Mouse (Mus musculus) limb, embryonic 14.5 days (tissue): Measurements from ENCODE around the gene Sin3a. TPM values are rescaled to one million over a fixed set of nuclear protein-coding genes. Genes with fewer than 3 reads are reported as not detected.

Experiments used
- ATAC-seq: fragments of 200-750 bp; cut with Nextera tagmentation; 2 replicates; pipeline ENCODE4 v1.8.0; 2017; ENCODE audit warnings: low read depth, moderate number of reproducible peaks, moderate TSS enrichment; ENCODE audit not compliant: low FRiP score
- DNase-seq: peaks from one replicate; pipeline ENCODE4 v3.0.0-alpha.2; 2015; ENCODE audit warnings: low spot score
- H3K27ac ChIP-seq: fragments of 300-500 bp; sonication (generic); replicated peaks from 2 replicates; pipeline ENCODE4 v1.5.1; 2014; ENCODE audit warnings: low read depth, mild to moderate bottlenecking, low read length, moderate library complexity, mixed read lengths
- H3K27me3 ChIP-seq: fragments of 300-500 bp; sonication (generic); 2 replicates; pipeline ENCODE4 v1.6.1; 2014; ENCODE audit warnings: low read length, mixed read lengths; ENCODE audit not compliant: control insufficient read depth, insufficient read depth
- H3K36me3 ChIP-seq: fragments of 300-500 bp; sonication (generic); 2 replicates; pipeline ENCODE4 v1.6.1; 2014; ENCODE audit warnings: mild to moderate bottlenecking, low read length, moderate library complexity, mixed read lengths; ENCODE audit not compliant: control insufficient read depth, insufficient read depth
- H3K4me1 ChIP-seq: fragments of 300-500 bp; sonication (generic); 2 replicates; pipeline ENCODE4 v1.6.1; 2014; ENCODE audit warnings: antibody characterized with exemption, low read length, mixed read lengths; ENCODE audit not compliant: control insufficient read depth, insufficient read depth
- H3K4me2 ChIP-seq: fragments of 300-500 bp; sonication (generic); replicated peaks from 2 replicates; pipeline ENCODE4 v1.6.1; 2014; ENCODE audit warnings: low read depth, mild to moderate bottlenecking, low read length, moderate library complexity; ENCODE audit not compliant: severe bottlenecking
- H3K4me3 ChIP-seq: fragments of 300-500 bp; sonication (generic); replicated peaks from 2 replicates; pipeline ENCODE4 v1.5.1; 2014; ENCODE audit warnings: low read length
- H3K9ac ChIP-seq: fragments of 300-500 bp; sonication (generic); 2 replicates; pipeline ENCODE4 v1.6.1; 2014; ENCODE audit warnings: mild to moderate bottlenecking, low read depth, low read length, moderate library complexity; ENCODE audit not compliant: severe bottlenecking
- H3K9me3 ChIP-seq: fragments of 300-500 bp; sonication (generic); 2 replicates; pipeline ENCODE4 v1.6.1; 2016; ENCODE audit warnings: low read length; ENCODE audit not compliant: control insufficient read depth
- POLR2A ChIP-seq: fragments of 200-500 bp; IDR thresholded peaks from 2 replicates; pipeline ENCODE4 v1.8.0; 2012; ENCODE audit warnings: inconsistent platforms, mild to moderate bottlenecking, moderate library complexity, borderline replicate concordance; ENCODE audit not compliant: insufficient read depth, insufficient read length; ENCODE audit errors: extremely low read depth
- WGBS: fragments of 180-500 bp; shearing (Covaris S2); extraction: QIAGEN DNeasy Blood & Tissue Kit; methylation state at CpG from one replicate; pipeline ENCODE4 v1.1.7; 2014; 5-methylcytosine and 5-hydroxymethylcytosine counted together
- polyA plus RNA-seq, 2 experiments: library from polyadenylated mRNA; depleted of rRNA in 1 of 2; stranded (reverse) in 1 of 2; unstranded in 1 of 2; fragments of >200 nt; fragmentation: Nextera tagmentation in 1 of 2; extraction: Ambion mirVana in 1 of 2; gene quantifications; 2 replicates each; pipeline versions ENCODE4 v1.2.1 to v1.2.3; 2012 to 2014

Sin3a gene
- polyA plus RNA-seq, 2 experiments: 35.7 to 77.0 TPM

- H3K9me3 ChIP-seq: no peaks in the 10 kb centered on the region
- no peak overlapping the region for H3K9ac ChIP-seq
- peak overlapping the region; percentile 80 for H3K4me2 ChIP-seq
- ATAC-seq (no peak), DNase-seq (no peak)
- H3K4me1 ChIP-seq: peaks cover 9% of the 10 kb centered on the region; the same call in 1 of the 2 replicates
- no peak overlapping the region for H3K27ac ChIP-seq
- no peak for TF ChIP-seq POLR2A
- H3K27me3 ChIP-seq: no peaks in the 10 kb centered on the region
- peak overlapping the region; percentile 75; the same call in 1 of the 2 replicates for H3K4me3 ChIP-seq
- H3K36me3 ChIP-seq: peaks cover 39% of the 10 kb centered on the region
Measured at GRCm38 (mm10) chr9:57129641-57130040, 57.8 kb downstream of the Sin3a start.

GRCm38 (mm10) chr9:57130577-57131433 is 59.0 kb downstream of the Sin3a start, which contains the start of gene Man2c1:
Gene Man2c1 (plus strand): TSS chr9:57130690.
- Histone ChIP-seq H3K9me3 (no peaks in the 10 kb centered on the region), H3K4me2 (peak within 1 kb of the TSS; percentile 80), H3K36me3 (peaks cover 40% of the 10 kb centered on the region), H3K27ac (peak within 1 kb of the TSS; percentile 89), H3K4me1 (peaks cover 9% of the 10 kb centered on the region; the same call in 1 of the 2 replicates), H3K27me3 (no peaks in the 10 kb centered on the region), H3K4me3 (peak within 1 kb of the TSS; percentile 75), H3K9ac (peak within 1 kb of the TSS; percentile 74)
- ATAC-seq: peak; percentile 89
- WGBS: under 1% methylated on average over 51 of the region's 58 CpGs
- 0 out of 2 replicates have a peak, but pooled peaks have one; percentile 16 for TF ChIP-seq POLR2A
- peak; percentile 96 for DNase-seq

- no peak for ATAC-seq
- Histone ChIP-seq H3K9me3 (no peaks in the 10 kb centered on the region), H3K4me3 (no peak overlapping the region), H3K4me1 (no peaks in the 10 kb centered on the region), H3K4me2 (no peak overlapping the region), H3K27me3 (no peaks in the 10 kb centered on the region), H3K36me3 (peaks cover 68% of the 10 kb centered on the region), H3K27ac (no peak overlapping the region), H3K9ac (no peak overlapping the region)
- 84% methylated on average over 6 of the region's 6 CpGs for WGBS
- TF ChIP-seq POLR2A: no peak
- DNase-seq: no peak
Measured at GRCm38 (mm10) chr9:57137246-57137645, 65.4 kb downstream of the Sin3a start.

DNA sequence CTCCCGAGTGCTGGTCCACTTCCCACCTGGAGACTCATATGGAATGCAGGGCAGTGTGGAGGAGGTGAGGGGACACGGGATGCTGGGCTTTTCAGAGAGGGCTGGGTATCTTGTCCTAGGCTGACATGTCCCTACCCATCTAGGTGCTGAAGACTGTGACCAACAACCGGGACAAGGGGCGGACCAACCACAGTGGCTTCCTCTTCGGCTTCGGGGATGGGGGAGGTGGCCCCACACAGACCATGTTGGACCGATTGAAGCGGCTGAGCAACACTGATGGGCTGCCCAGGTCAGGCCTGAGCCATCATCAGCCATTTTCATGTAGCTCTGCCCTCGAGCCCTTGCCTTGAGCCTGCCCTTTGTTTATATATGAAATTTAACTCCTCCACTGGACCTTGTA is 65.9 kb downstream of the Sin3a start:
- Histone ChIP-seq H3K36me3 (peaks cover 69% of the 10 kb centered on the region), H3K4me1 (no peaks in the 10 kb centered on the region), H3K9me3 (no peaks in the 10 kb centered on the region), H3K27me3 (no peaks in the 10 kb centered on the region), H3K4me3 (no peak overlapping the region), H3K27ac (no peak overlapping the region), H3K9ac (no peak overlapping the region), H3K4me2 (no peak overlapping the region)
- DNase-seq (no peak), ATAC-seq (no peak)
- WGBS: 85% methylated on average over 9 of the region's 9 CpGs
- no peak for TF ChIP-seq POLR2A

DNA sequence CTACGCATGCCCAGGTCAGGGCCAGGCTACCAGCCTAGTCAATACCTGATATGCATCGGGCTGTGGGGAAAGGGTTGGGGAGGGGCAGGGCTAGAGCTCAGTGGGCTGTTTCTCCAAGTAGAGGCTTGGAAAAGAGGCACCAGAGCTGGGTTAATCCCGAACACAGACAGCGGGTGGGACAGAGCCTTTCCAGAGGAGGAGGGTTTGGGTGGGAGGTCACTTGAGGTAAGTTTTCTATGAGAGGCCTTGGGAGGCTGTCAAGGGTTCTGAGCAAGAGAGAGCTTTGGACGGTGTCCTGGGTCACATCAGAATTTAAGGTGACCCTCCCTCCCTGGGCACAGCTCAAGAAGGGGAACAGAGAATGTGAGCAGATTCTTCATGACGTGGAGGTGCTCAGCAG is 66.7 kb downstream of the Sin3a start:
- Histone ChIP-seq H3K4me1 (no peaks in the 10 kb centered on the region), H3K9me3 (no peaks in the 10 kb centered on the region), H3K4me2 (no peak overlapping the region), H3K4me3 (no peak overlapping the region), H3K9ac (no peak overlapping the region), H3K36me3 (peaks cover 69% of the 10 kb centered on the region), H3K27me3 (no peaks in the 10 kb centered on the region), H3K27ac (no peak overlapping the region)
- DNase-seq: no peak
- TF ChIP-seq POLR2A: no peak
- ATAC-seq: no peak
- whole genome bisulfite sequencing: 86% methylated on average over 6 of the region's 6 CpGs
